Mouse (Mus musculus): ENCODE results near the gene Tmem170.
"Not testable (repeated sequence)": the region's sequence is repeated elsewhere in the genome, so short reads cannot be mapped to it uniquely, and the experiment has no call there.

Tmem170 gene

DNA sequence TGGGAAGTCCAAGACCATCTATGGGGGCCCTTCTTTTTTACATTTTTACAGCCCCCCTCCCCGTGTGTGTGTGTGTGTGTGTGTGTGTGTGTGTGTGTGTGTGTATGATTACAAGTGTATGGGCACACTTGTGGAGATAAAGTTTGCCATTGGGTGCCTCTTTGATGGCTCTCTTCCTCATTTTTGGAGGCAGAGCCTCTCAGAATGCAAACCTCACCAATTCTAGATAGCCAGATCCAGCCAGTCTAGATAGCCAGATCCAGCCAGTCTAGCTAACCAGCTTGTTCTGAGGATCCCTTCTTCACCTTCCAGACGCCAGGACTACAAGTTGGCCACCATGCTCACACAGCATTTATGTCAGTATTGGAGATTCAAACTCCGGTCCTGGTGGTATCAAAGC is 5.3 kb downstream of the Tmem170 start:
- no peak for DNase-seq

- no peak for DNase-seq
Observed at GRCm38 (mm10) chr8:111870379-111870778, 6.2 kb downstream of the Tmem170 start.

- DNase-seq, result no peak
Observed at GRCm38 (mm10) chr8:111868664-111869063, 7.9 kb downstream of the Tmem170 start.

- DNase-seq, result peak in 1 of 2 experiments; percentile 38
Observed at GRCm38 (mm10) chr8:111865857-111866256, 10.7 kb downstream of the Tmem170 start.

DNA sequence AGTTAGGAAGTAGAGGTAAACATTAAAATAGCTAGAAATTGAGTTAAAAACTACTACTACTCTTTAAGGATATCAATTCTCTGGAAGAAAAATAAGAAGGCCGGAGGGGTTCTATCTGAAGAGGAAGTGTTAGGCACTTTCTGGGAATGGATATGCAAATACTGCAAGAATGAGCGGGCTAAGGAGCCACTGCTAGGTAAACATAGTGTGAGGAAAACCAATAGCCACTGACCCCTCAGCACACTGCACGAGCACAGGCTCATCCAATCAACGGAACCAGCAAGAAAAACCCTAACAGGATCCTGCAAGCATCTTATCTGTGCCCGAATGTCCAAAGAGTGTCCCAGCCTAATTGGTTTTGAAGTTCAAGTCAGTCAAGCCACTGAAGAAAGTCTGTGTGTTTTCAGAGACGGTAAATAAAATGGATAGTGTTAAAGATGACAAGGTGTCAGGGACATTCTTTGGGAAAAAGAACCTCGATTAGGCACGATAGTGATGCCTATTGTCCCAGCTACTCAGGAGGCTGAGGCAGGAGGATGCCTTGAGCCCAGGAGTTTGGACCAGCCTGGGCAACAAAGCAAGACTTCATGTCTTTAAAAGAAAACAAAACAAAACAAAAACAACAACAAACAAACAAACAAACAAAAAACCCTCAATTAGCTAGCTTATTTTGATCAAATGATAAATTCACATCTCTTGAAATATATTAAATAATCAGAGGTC is 11.3 kb downstream of the Tmem170 start:
- DNase-seq, result no peak

DNA sequence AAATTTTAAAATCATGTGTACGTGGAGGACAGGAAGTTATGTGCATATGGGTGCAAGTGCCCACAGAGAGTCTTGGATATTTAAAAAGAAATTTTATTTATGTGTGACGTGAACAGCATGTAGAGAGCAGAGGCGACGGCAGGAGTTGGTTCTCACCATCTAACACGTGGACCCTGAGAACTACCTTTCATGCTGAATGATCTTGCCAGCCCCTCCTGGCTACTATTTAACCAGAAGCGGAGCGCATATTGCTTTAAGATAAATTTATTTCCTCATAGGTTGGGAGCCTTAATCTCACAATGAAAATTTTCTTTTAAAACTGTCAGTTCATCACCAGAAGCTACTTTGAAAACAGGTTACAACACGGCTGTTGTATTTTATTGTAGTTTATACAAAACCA is 11.9 kb downstream of the Tmem170 start:
- no peak for DNase-seq

GRCm38 (mm10) chr8:111863280-111863679 is 13.3 kb downstream of the Tmem170 start:
- no peak for DNase-seq

DNA sequence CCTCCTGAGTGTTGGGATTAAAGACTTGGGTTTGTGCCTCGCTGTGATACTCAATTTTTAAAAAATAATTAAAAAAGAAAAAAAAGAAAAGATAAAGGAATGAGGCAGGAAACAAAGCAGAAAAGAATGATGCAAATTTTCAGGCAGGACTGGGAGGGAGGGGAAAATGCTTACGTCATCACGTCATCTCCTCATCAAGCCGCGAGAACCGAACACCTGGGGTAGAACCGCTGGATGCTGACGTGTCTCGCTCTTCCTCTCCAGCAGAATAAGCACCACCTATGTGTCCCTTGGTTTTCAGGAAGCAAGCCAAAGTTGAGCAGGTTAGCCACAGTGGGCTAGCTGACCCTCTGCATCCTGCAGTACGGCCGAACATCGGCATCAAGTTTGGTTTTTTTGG is 20.6 kb downstream of the Tmem170 start:
- DNase-seq, result no peak

GRCm38 (mm10) chr8:111853861-111854501 is 22.6 kb downstream of the Tmem170 start, which contains the start of gene Cfdp1:
Cfdp1 (minus strand) TSS chr8:111854291.
- peak; percentile 97 for DNase-seq

- not testable (repeated sequence) for DNase-seq
Observed at GRCm38 (mm10) chr8:111853219-111853618, 23.3 kb downstream of the Tmem170 start.

DNA sequence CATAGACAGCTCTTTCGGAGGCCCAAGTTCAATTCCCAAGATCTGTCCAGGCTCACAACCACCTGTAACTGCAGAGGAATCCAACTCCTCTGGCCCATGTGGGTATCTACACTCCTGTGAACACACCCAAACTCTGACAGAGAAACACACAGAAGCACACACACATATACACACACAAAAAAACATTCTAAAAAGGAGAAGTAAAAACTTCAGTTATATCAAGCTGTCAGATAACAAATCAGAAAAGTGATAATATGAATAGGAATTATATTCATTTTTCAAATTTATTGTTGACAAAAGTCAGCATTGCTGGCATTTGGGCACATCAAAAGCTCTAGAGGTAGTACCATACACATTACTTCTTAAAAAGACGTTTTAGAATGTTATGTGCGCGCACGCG is 29.8 kb downstream of the Tmem170 start:
- DNase-seq, result no peak

GRCm38 (mm10) chr8:111835540-111835939 is 41.0 kb downstream of the Tmem170 start:
- DNase-seq, result no peak

DNA sequence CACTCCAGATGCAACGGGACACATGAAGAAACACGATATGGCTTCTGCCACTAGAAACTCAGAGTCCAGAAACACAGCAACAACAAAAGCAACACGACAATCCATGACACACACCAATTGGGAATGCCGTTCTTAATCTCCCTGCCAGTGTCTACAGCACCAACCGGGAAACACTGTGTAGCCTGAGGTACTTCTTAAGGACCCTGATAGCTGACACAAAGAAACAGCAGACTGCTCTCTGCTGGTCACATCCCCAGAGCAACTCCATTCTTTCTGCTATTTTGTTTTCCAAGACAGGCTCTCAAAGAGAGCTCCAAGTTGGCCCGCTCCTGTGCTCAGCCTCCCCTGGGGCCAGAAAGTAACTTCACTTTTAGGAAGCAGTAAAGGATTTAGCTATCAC is 42.5 kb downstream of the Tmem170 start:
- DNase-seq, result no peak

GRCm38 (mm10) chr8:111832983-111833382 is 43.6 kb downstream of the Tmem170 start:
- DNase-seq, result no peak

- DNase-seq, result no peak
Observed at GRCm38 (mm10) chr8:111831996-111832395, 44.6 kb downstream of the Tmem170 start.

- no peak for DNase-seq
Observed at GRCm38 (mm10) chr8:111828595-111828994, 48.0 kb downstream of the Tmem170 start.

DNA sequence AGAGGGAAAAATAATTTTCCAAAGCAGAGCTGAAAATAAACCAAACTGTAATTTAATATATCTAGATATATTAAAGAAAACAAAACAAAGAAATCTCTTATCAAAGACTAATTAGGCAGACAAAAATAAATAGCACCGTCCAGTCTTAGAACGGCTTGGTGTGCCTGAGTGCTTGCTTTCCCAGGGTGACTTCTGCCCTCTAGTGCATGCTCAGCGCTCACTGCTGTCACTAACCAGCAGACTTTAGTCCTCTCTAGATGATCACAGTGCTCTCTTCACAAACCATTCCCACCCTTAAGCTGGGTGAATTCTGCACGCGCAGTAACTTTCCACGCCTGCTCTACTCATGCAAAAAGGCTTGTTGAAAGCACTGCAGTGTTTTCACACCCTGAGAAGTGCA is 51.3 kb downstream of the Tmem170 start:
- peak; percentile 39 to 52 for DNase-seq

GRCm38 (mm10) chr8:111824334-111824733 is 52.2 kb downstream of the Tmem170 start:
- no peak for DNase-seq

DNA sequence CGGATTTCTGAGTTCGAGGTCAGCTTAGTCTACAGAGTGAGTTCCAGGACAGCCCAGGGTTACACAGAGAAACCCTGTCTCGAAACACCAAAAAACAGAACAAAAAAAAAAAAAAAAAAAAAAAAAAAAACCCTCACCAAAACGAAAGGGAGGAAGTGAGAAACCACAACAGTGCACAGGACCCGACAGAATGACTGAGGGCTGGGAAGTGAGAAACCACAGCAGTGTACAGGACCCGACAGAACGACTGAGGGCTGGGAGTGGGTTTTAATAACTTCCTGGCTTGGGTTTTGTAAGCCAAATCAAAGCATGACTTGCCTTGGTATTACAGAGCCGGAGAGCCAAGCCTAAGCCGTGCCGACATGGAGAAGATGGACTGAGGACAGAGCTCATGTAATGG is 55.4 kb downstream of the Tmem170 start:
- no peak for DNase-seq

DNA sequence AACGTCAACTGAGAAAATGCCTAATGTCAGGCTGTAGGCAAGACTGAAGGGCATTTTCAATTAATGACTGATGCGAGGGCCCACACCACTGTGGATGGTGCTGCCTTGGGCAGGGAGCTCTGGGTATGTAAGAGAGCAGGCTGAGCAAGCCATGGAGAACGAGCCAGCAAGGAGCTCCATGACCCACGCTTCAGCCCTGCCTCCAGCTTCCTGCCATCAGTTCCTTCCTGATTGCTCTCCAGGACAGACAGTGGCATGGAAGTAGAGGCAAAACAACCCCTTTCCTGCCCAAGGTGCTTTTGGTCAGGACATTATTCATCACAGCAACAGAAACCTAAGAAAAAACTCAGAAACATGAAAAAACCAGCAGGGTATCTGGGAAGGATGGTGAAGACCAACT is 55.9 kb downstream of the Tmem170 start:
- DNase-seq, result peak in 1 of 2 experiments; percentile 32

- peak; percentile 25 to 45 for DNase-seq
Observed at GRCm38 (mm10) chr8:111820018-111820417, 56.5 kb downstream of the Tmem170 start.

DNA sequence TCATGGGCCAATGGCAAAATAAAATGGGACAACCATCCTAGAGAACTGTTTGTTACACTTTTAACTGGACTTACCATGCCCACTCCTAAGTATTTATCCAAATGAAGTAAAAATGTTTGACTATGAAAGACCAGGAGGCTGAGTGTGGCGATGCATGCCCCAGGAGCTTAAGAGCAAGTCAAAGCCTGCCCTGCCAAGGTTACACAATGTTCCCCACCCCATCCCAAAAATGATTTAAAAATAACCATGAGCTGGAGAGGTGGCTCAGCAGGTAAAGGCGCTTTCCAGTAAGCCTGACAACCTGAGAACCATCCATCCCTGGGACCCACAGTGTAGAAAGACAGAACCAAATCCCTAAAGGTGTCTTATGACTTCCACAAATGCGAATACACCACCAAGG is 58.0 kb downstream of the Tmem170 start:
- DNase-seq, result no peak

- DNase-seq, result no peak
Observed at GRCm38 (mm10) chr8:111815078-111815477, 61.5 kb downstream of the Tmem170 start.

DNA sequence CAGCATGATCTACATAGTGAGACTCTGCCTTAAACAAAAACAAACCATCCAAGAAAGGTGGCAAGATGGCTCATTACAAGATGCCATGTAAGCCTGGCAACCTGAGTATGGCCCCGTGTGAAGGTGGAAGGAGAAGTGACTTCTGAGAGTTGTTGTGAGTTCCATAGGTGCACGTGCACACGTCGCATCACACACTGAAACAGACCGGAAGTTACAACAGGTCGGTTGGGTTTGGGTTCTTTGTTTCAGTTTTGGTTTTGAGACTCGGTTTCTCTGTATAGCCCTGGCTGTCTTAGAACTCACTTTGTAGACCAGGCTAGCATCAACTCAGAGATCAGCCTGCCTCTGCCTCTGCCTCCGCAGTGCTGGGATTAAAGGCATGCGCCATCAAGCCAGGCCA is 62.7 kb downstream of the Tmem170 start:
- no peak for DNase-seq

Data from kidney, adult 8-10 months (tissue).